Mouse (Mus musculus): ENCODE measurements at regions not wholly inside any gene's neighbourhood (a gene's known extent, or its start where the extent isn't known, plus 50 kb on each side); places are given as distances from the start of the nearest gene placed in this dataset.

GRCm38 (mm10) chr13:111920534-111920933, 111.7 kb upstream of the Map3k1 start:
- H3K4me1 ChIP-seq (ENCODE audit: control insufficient read depth, insufficient read depth, low read depth, low read length) = no peaks in the 10 kb centered on the region
- no peaks in the 10 kb centered on the region for H3K36me3 ChIP-seq (ENCODE audit: control insufficient read depth, insufficient read depth, low read length)
- H3K4me2 ChIP-seq (ENCODE audit: low read length) = no peak overlapping the region
- no peak overlapping the region for H3K27ac ChIP-seq (ENCODE audit: low read depth, low read length)
- ATAC-seq = no peak
- 96% methylated on average over 2 of the region's 2 CpGs for WGBS
- H3K9me3 ChIP-seq (ENCODE audit: control insufficient read depth, low read length) = no peaks in the 10 kb centered on the region
- H3K4me3 ChIP-seq (ENCODE audit: low read length) = no peak overlapping the region
- no peaks in the 10 kb centered on the region for H3K27me3 ChIP-seq (replicated peaks; ENCODE audit: control insufficient read depth, insufficient read depth, low read length)
- no peak overlapping the region for H3K9ac ChIP-seq (ENCODE audit: low read depth, low read length)

GRCm38 (mm10) chr13:111921142-111922035, 112.6 kb upstream of the Map3k1 start:
- Histone ChIP-seq H3K9me3 (ENCODE audit: control insufficient read depth, low read length) (no peaks in the 10 kb centered on the region), H3K9ac (ENCODE audit: low read depth, low read length) (no peak overlapping the region), H3K4me2 (ENCODE audit: low read length) (no peak overlapping the region), H3K4me1 (ENCODE audit: control insufficient read depth, insufficient read depth, low read depth, low read length) (no peaks in the 10 kb centered on the region), H3K36me3 (ENCODE audit: control insufficient read depth, insufficient read depth, low read length) (no peaks in the 10 kb centered on the region), H3K4me3 (ENCODE audit: low read length) (no peak overlapping the region), H3K27ac (ENCODE audit: low read depth, low read length) (no peak overlapping the region), H3K27me3 (replicated peaks; ENCODE audit: control insufficient read depth, insufficient read depth, low read length) (no peaks in the 10 kb centered on the region)
- no peak for ATAC-seq
- 90% methylated on average over 5 of the region's 5 CpGs for WGBS

- H3K4me2 ChIP-seq (ENCODE audit: low read length) = no peak overlapping the region
- no peaks in the 10 kb centered on the region for H3K9me3 ChIP-seq (ENCODE audit: control insufficient read depth, low read length)
- no peaks in the 10 kb centered on the region for H3K27me3 ChIP-seq (replicated peaks; ENCODE audit: control insufficient read depth, insufficient read depth, low read length)
- peak; percentile 40; the same call in 1 of the 2 replicates for ATAC-seq
- H3K36me3 ChIP-seq (ENCODE audit: control insufficient read depth, insufficient read depth, low read length) = no peaks in the 10 kb centered on the region
- WGBS = 70% methylated on average over 7 of the region's 7 CpGs
- H3K27ac ChIP-seq (ENCODE audit: low read depth, low read length) = 0 out of 2 replicates have a peak overlapping the region, but pooled peaks have one; percentile 21
- no peak overlapping the region for H3K4me3 ChIP-seq (ENCODE audit: low read length)
- H3K4me1 ChIP-seq (ENCODE audit: control insufficient read depth, insufficient read depth, low read depth, low read length) = no peaks in the 10 kb centered on the region
- H3K9ac ChIP-seq (ENCODE audit: low read depth, low read length) = no peak overlapping the region
Measured at GRCm38 (mm10) chr13:111925349-111925748, 116.6 kb upstream of the Map3k1 start.

GRCm38 (mm10) chr13:111926801-111927200, 118.0 kb upstream of the Map3k1 start:
- no peak overlapping the region for H3K4me3 ChIP-seq (ENCODE audit: low read length)
- no peaks in the 10 kb centered on the region for H3K36me3 ChIP-seq (ENCODE audit: control insufficient read depth, insufficient read depth, low read length)
- H3K4me2 ChIP-seq (ENCODE audit: low read length) = no peak overlapping the region
- 58% methylated on average over 8 of the region's 8 CpGs for WGBS
- peak; percentile 85 for ATAC-seq
- H3K4me1 ChIP-seq (ENCODE audit: control insufficient read depth, insufficient read depth, low read depth, low read length) = no peaks in the 10 kb centered on the region
- H3K9me3 ChIP-seq (ENCODE audit: control insufficient read depth, low read length) = no peaks in the 10 kb centered on the region
- H3K27me3 ChIP-seq (replicated peaks; ENCODE audit: control insufficient read depth, insufficient read depth, low read length) = no peaks in the 10 kb centered on the region
- H3K9ac ChIP-seq (ENCODE audit: low read depth, low read length) = no peak overlapping the region
- no peak overlapping the region for H3K27ac ChIP-seq (ENCODE audit: low read depth, low read length)

- Histone ChIP-seq H3K4me2 (ENCODE audit: low read length) (no peak overlapping the region), H3K27ac (ENCODE audit: low read depth, low read length) (no peak overlapping the region), H3K36me3 (ENCODE audit: control insufficient read depth, insufficient read depth, low read length) (no peaks in the 10 kb centered on the region), H3K9ac (ENCODE audit: low read depth, low read length) (no peak overlapping the region), H3K4me1 (ENCODE audit: control insufficient read depth, insufficient read depth, low read depth, low read length) (no peaks in the 10 kb centered on the region), H3K4me3 (ENCODE audit: low read length) (no peak overlapping the region), H3K27me3 (replicated peaks; ENCODE audit: control insufficient read depth, insufficient read depth, low read length) (no peaks in the 10 kb centered on the region), H3K9me3 (ENCODE audit: control insufficient read depth, low read length) (no peaks in the 10 kb centered on the region)
- WGBS = 81% methylated on average over 3 of the region's 3 CpGs
- ATAC-seq = 0 out of 2 replicates have a peak, but pooled peaks have one; percentile 34
Measured at GRCm38 (mm10) chr13:111927489-111927888, 118.7 kb upstream of the Map3k1 start.

- Histone ChIP-seq H3K36me3 (ENCODE audit: control insufficient read depth, insufficient read depth, low read length) (no peaks in the 10 kb centered on the region), H3K9me3 (ENCODE audit: control insufficient read depth, low read length) (no peaks in the 10 kb centered on the region), H3K4me1 (ENCODE audit: control insufficient read depth, insufficient read depth, low read depth, low read length) (no peaks in the 10 kb centered on the region), H3K27me3 (replicated peaks; ENCODE audit: control insufficient read depth, insufficient read depth, low read length) (no peaks in the 10 kb centered on the region), H3K9ac (ENCODE audit: low read depth, low read length) (no peak overlapping the region), H3K4me2 (ENCODE audit: low read length) (no peak overlapping the region), H3K4me3 (ENCODE audit: low read length) (no peak overlapping the region), H3K27ac (ENCODE audit: low read depth, low read length) (0 out of 2 replicates have a peak overlapping the region, but pooled peaks have one; percentile 36)
- 73% methylated on average over 9 of the region's 9 CpGs for WGBS
- no peak for ATAC-seq
Measured at GRCm38 (mm10) chr13:111928636-111929544, 120.1 kb upstream of the Map3k1 start.

GRCm38 (mm10) chr13:111929908-111930307, 121.1 kb upstream of the Map3k1 start:
- no peak for ATAC-seq
- no peaks in the 10 kb centered on the region for H3K27me3 ChIP-seq (replicated peaks; ENCODE audit: control insufficient read depth, insufficient read depth, low read length)
- no peak overlapping the region for H3K27ac ChIP-seq (ENCODE audit: low read depth, low read length)
- no peaks in the 10 kb centered on the region for H3K4me1 ChIP-seq (ENCODE audit: control insufficient read depth, insufficient read depth, low read depth, low read length)
- H3K4me3 ChIP-seq (ENCODE audit: low read length) = no peak overlapping the region
- H3K9me3 ChIP-seq (ENCODE audit: control insufficient read depth, low read length) = no peaks in the 10 kb centered on the region
- H3K4me2 ChIP-seq (ENCODE audit: low read length) = no peak overlapping the region
- 86% methylated on average over 1 of the region's 1 CpGs for WGBS
- H3K9ac ChIP-seq (ENCODE audit: low read depth, low read length) = no peak overlapping the region
- H3K36me3 ChIP-seq (ENCODE audit: control insufficient read depth, insufficient read depth, low read length) = no peaks in the 10 kb centered on the region

- ATAC-seq = no peak
- Histone ChIP-seq H3K4me3 (ENCODE audit: low read length) (no peak overlapping the region), H3K4me2 (ENCODE audit: low read length) (no peak overlapping the region), H3K27ac (ENCODE audit: low read depth, low read length) (no peak overlapping the region), H3K9me3 (ENCODE audit: control insufficient read depth, low read length) (no peaks in the 10 kb centered on the region), H3K4me1 (ENCODE audit: control insufficient read depth, insufficient read depth, low read depth, low read length) (peaks cover 5% of the 10 kb centered on the region; the same call in 1 of the 2 replicates), H3K9ac (ENCODE audit: low read depth, low read length) (no peak overlapping the region), H3K27me3 (replicated peaks; ENCODE audit: control insufficient read depth, insufficient read depth, low read length) (no peaks in the 10 kb centered on the region), H3K36me3 (ENCODE audit: control insufficient read depth, insufficient read depth, low read length) (no peaks in the 10 kb centered on the region)
- WGBS = 85% methylated on average over 3 of the region's 3 CpGs
Measured at GRCm38 (mm10) chr13:111932464-111932863, 123.7 kb upstream of the Map3k1 start.
